Mouse (Mus musculus) adrenal gland, adult 2 months (tissue): ENCODE results near the gene Proser3. TPM values are rescaled to one million over a fixed set of nuclear protein-coding genes. Genes with fewer than 3 reads are reported as not detected.
A peak's percentile ranks its signal among the peaks of the same experiment; 100 is the strongest.
"Not testable (repeated sequence)": the region's sequence is repeated elsewhere in the genome, so short reads cannot be mapped to it uniquely, and the experiment has no call there.

Source experiments
- DNase-seq: peaks from one replicate; pipeline ENCODE4 v3.0.0; 2021
- polyA plus RNA-seq: library from polyadenylated mRNA; depleted of rRNA; stranded (reverse); fragments of >200 nt; gene quantifications from 2 replicates; pipeline ENCODE4 v1.2.3, GENCODE M21; 2012
- total RNA-seq, 2 experiments: library from RNA; stranded (reverse); gene quantifications; 2 replicates each; pipeline ENCODE4 v1.2.3; 2021

Gene Proser3
- total and polyA plus RNA-seq, 3 experiments: 6.8 to 10.4 (median 7.0) TPM

- no peak for DNase-seq
Observed at GRCm38 (mm10) chr7:30544327-30544726, 7.8 kb downstream of the Proser3 start.

DNA sequence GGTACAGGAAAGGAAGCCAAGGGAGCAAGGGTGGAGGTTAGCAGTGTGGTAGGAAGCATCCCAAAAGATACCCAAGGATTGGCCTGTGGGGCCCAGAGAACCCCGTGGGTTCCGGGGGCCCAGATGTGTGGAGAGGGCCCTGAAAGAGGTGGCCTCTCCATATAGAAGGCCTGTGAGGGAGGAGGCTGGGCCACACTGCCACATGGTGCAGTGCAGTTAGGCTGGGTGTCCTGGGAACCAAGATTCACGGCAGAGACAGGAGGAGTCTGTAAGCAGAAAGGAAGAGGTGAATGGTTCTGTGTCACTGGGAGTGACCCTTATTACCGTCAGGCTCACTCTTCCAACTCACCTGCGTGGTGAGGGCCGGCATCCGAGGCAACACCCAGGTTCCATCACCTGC is 11.5 kb downstream of the Proser3 start:
- no peak for DNase-seq

GRCm38 (mm10) chr7:30534633-30535577 is 17.2 kb downstream of the Proser3 start, which contains the start of gene Arhgap33:
Arhgap33 (minus strand) TSS chr7:30535060.
- peak; percentile 97 for DNase-seq

- no peak for DNase-seq
Observed at GRCm38 (mm10) chr7:30533941-30534632, 18.0 kb downstream of the Proser3 start.

- no peak for DNase-seq
Observed at GRCm38 (mm10) chr7:30532931-30533330, 19.2 kb downstream of the Proser3 start.

DNA sequence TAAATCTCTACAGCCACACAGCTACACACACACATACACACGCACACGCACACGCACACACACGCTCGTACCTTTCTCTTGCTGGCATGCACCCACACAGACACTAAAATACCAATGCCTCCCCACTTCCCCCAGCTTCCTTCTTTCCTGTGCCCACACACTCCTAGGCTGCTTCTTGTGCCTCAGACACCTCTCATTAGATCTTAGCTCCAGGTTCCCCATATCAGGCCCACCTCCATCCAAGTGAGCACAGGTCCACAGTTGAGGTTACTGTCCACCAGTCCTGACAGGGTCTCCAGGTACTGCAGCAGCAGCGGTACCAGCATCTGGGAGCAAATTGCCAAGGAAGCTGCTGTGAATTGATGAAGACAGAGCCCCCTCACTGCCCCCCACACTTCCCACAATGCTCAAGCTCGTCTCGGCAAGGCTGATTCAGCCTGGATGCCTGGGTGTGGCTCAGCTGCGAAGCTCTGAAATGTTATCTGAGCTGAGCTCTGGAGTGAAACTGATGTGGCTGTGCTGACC is 20.7 kb downstream of the Proser3 start:
- DNase-seq: no peak

DNA sequence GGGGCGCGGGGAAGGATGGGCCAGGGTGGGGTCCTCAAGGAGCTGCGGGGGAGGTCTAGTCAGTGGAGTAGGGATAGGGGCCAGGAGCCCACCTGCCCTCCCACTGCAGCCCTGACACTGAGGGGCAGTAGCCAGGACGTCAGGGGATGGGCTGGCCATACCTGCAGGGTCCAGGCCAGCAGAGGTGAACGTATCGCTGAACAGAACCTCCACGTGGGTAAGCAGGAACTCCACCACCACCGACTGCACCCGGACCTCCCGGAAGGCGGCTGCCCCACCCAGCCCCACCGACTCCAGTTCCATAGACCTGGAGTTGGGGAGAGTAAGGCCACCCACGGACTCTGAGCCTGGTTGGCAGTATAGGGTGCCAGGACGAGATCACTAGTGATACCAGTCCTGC is 25.1 kb downstream of the Proser3 start:
- no peak for DNase-seq

DNA sequence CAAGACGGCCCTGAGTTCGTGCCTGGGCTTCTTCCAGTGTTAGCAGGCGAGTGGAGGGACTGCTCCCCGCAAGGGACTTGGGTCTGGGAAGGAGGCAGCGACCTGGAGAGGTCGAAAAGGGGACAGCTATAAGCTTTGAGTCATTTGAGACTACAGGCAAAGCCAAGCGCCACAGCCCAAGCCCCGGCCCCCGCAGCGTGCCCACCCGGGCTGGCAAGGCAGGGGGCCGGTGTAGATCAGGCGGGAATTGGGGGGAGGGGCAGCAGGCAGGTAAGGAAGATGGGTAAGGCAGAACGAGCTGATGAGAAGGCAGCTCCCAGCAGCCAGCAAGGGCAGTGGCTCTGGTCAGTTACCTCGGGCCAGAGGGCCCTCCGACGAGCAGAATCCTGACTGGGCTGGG is 25.7 kb downstream of the Proser3 start:
- DNase-seq: no peak

- no peak for DNase-seq
Observed at GRCm38 (mm10) chr7:30525954-30526353, 26.1 kb downstream of the Proser3 start.

DNA sequence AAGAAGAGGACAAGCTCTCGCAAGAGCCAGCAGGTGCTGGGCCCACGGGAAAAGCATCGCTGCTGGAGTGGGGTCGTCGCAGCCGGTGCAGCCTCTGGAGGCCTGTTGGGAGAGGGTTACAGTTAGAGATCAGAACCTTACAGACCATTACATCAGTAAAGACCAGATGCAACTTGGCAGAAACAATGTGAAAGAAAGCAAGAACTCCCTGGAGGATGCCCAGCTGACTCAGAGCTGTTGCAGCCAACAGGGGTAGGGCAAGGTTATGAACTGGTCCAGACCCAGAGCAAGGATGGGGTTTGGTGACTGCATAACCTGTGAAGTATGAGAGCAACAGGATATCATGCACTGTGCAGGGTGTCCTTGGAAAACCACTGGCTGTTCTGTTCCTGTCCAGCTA is 27.6 kb downstream of the Proser3 start:
- peak; percentile 33 for DNase-seq

GRCm38 (mm10) chr7:30522871-30523270 is 29.2 kb downstream of the Proser3 start:
- DNase-seq: no peak

DNA sequence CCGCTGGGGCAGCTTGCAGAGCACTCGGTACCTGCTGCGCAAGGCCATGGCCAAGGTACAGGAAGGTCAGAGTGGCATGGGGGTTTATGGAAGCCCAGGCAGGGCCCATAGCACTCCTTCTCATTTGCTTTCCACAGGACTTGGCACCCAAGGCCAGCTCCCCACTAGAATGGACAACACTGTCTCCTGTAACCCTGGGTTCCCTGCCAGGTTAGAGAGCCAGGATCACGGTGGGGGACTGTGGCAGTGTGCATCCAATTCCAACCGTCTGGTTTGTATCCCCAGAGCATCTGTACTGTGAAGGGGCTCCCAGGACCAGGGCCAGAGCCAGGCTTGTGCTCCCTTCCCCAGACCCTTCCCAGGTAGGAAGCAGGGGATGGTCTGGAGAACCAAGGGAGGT is 31.2 kb downstream of the Proser3 start:
- no peak for DNase-seq

GRCm38 (mm10) chr7:30520396-30520795 is 31.7 kb downstream of the Proser3 start:
- DNase-seq: no peak

- DNase-seq: no peak
Observed at GRCm38 (mm10) chr7:30518325-30518724, 33.8 kb downstream of the Proser3 start.

DNA sequence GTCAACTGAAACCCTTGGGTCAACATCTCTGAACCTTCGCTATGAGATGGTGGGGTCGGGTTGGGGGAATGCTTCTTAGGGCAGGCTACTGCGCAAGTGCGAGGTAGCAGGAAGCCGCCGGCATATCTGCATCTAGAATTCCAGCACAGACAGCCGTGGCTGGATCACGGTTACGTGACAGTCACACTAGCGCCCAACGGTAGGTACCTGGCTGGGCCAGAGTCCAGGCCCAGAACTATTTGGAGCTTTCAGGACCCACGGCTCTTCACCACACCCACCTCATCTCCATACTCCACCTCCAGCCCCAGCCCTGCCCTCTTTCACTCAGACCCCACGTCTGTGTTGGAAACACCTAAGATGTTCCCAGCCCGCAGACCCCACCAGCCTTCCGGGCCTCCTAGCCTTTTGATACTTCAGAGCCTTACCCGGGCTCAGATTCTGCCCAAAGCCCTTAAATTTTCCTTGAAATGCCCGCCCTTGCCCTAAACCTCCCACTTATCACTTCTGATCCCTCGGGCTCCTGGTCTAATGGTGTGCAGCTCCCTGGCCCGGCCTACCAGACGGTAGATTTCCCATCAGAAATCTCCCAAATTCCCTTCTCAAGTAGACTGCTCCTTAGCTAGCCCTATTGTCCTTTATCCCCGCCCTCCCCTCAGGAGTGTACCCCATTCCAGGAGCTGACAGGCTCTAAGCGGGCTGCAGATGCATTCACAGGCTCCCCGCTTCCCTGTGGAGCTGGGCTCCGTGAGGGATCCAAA is 36.9 kb downstream of the Proser3 start:
- no peak for DNase-seq

- DNase-seq: no peak
Observed at GRCm38 (mm10) chr7:30508061-30508460, 44.0 kb downstream of the Proser3 start.

- not testable (repeated sequence) for DNase-seq
Observed at GRCm38 (mm10) chr7:30501159-30501558, 50.9 kb downstream of the Proser3 start.

DNA sequence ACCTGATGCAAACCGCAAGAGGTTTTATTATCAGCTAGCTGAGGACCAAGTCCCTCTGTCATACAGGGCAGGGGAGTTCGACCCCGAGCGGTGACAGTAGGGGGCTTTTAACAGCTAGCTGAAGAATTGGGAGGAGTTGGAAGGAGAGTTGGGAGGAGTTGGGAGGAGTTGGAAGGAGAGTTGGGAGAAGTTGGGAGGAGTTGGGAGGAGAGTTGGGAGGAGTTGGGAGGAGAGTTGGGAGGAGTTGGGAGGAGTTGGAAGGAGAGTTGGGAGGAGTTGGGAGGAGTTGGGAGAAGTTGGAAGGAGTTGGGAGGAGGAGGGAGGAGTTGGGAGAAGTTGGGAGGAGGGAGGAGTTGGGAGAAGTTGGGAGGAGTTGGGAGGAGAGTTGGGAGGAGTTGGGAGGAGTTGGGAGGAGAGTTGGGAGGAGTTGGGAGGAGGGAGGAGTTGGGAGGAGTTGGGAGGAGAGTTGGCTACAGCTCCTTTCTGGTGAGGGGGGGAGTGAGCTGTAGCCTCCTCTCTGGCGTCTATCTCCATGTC is 56.5 kb downstream of the Proser3 start:
- DNase-seq: not testable (repeated sequence)

GRCm38 (mm10) chr7:30493401-30493931 is 58.6 kb downstream of the Proser3 start, which contains the start of gene Prodh2:
Prodh2 (plus strand) TSS chr7:30493622.
- DNase-seq: no peak

DNA sequence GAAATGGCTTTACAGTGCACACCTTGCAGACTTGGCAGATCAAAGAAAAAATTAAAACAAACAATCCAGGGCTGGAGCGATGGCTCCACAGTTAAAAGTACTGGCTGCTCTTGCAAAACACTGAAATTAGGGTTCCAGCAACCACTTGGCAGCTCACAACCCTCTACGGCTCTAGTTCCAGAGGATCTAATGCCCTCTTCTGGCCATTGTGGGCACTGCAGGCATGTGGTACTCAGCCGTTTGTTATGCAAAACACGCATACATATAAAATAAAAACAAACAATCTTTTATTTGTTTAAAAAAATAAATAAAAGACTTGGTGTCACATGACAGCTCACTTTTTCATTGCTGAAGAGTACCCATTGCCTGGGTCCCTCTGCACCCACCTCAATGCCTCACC is 59.3 kb downstream of the Proser3 start:
- peak; percentile 78 for DNase-seq

DNA sequence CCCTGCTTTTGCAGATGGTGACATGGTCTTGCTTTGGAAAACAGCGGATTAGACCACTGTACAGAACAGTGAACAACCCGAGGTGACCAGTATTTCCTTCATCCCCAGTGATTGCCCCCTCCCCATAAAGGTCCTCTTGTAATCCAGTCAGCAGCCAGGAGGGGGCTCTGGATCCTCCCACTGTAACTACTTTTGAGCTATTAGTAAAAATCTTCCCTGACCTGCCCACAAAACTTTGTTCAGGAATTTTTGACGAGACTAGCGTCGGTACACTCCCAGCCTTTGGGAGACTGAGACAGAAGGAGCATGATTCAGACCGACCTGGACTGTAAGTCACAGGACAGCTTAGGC is 61.2 kb downstream of the Proser3 start:
- no peak for DNase-seq
